Mouse (Mus musculus) naive thymus-derived CD4-positive, alpha-beta T cell, adult 2 months (primary cell): ENCODE measurements around the gene Mn1.
A peak's percentile ranks its signal among the peaks of the same experiment; 100 is the strongest.

Experiments
- DNase-seq: peaks from one replicate; pipeline ENCODE4 v3.0.0-alpha.2; 2011; ENCODE audit warnings: low read depth

Mn1 gene

GRCm38 (mm10) chr5:111409412-111410044 is 7.6 kb upstream of the Mn1 start:
- DNase-seq: peak; percentile 17

DNA sequence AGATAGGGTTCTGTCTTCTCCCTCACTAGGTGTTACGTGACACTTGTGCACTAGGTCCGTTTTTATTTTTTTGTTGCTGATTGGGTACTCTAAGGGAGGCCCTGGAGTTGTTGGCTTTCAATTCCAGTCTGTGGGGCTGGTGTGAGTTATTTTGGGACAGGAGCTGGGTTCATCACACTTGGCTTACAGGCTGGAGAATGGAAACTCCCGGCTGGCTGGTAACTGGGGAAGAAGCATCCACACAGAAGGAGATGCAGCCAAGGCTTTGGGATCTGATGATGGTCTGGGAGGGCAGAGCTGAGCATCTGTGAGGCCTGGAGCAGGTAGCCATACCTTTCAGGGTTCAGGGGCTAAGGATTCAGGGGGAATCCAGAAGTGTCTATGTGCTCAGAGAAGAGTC is 6.5 kb upstream of the Mn1 start:
- no peak for DNase-seq

- DNase-seq: peak; percentile 81
Measured at GRCm38 (mm10) chr5:111414192-111414591, 3.0 kb upstream of the Mn1 start.

DNA sequence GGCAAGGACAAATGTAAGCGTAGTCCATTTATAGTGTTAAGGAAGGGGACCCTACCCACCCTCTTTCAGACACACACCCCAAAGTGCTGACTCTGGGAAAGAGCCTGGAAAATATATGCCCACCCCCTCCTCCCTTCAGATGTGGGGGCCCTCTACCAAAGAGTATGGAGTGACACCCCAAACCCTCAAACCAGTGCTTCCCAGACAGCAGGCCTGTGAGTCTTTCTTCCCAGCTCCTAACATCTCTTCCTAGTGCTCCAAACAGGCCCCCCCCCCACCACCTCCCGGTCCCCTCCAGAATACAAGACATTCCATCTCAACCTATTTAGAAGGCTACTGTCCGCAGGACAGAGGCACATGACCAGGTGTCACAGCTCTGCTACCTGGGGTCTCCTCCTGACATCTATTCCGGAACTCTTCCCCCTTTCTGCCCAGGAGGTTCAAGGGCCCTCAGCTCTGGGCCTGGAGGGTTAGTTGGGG is 2.4 kb upstream of the Mn1 start:
- DNase-seq: no peak

GRCm38 (mm10) chr5:111415575-111415974 is 1.6 kb upstream of the Mn1 start:
- peak; percentile 14 for DNase-seq

DNA sequence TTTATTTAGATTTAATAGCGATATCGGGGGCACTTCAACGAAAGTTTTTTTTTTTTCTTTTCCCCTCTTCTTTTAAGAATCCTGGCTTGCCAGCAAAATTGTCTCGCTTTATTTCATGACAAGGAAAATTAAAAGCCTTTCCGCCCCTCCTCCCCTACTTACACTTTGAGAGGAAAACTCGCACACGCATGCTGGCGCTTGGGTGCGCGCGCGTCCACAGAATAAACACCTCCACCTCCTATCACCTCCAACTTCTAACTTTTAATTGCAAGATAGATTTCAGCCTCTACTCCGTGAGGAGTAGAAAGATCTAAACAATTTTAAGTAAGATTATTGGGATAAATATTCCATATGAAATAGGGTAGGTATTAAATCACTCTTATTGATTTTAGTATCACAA is 1.1 kb upstream of the Mn1 start:
- DNase-seq: peak; percentile 48

DNA sequence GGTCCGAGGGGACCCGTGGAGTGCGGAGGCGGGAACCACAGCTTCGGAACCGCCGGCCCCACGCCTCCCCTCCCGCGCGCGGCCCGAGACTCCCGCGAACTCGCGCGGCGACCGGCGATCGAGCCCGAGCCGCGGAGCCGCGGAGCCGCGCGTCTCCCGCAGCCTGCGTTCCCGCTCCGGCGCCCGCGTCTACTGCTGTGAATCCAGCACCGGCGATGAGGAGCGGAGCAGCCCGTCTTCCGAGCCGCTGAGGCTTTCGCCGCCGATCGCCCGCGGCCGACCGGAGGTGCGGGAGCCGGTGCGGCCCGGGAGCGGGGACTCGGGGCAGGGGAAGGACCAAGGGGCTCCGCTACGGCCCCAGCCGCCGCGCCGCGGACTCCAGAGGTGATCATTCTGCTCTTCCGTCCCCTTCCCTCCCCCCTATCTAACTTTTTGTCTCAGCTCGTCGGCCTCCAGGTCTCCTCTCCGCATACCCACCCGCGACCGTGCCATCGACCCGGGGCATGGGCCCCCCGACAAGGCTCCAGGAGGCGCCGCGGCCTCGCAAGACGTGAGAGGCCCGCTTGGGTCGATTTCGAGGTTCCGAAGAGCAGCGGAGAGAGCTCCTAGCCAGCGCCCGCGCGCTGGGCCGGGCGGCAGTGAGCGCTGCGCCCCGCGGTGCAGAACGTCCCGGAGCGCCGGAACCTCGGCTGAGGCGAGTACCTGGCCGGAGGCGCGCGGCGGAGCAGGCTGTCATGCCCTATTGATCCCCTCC is 393 bp downstream of the Mn1 start:
- peak; percentile 39 for DNase-seq

- peak; percentile 16 for DNase-seq
Measured at GRCm38 (mm10) chr5:111418202-111419120, 1.3 kb downstream of the Mn1 start.

GRCm38 (mm10) chr5:111419121-111419881 is 2.1 kb downstream of the Mn1 start:
- no peak for DNase-seq

DNA sequence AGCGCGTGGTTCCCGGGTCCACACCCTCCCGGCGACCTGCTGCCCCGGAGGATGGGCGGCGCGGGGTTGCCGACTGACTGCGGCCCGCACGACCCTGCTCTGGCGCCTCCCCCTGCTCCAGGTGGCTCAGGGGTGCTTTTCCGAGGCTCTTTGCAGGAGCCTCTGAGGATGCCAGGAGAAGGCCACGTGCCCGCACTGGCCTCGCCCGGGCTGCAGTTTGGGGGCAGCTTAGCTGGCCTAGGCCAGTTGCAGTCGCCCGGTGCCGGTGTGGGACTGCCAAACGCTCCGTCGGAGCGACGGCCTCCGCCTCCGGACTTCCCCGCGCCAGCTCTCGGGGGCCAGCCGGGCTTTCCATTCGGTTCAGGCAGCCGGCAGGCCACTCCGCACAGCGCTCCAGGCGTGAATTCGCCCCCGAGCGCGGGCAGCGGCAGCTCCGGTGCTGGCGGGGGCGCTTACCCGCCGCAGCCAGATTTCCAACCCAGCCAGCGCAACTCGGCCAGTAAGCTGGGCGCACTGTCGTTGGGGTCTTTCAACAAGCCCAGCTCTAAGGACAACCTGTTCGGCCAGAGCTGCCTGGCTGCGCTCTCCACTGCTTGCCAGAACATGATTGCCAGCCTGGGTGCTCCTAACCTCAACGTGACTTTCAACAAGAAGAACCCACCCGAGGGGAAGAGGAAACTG is 3.0 kb downstream of the Mn1 start:
- DNase-seq: no peak

DNA sequence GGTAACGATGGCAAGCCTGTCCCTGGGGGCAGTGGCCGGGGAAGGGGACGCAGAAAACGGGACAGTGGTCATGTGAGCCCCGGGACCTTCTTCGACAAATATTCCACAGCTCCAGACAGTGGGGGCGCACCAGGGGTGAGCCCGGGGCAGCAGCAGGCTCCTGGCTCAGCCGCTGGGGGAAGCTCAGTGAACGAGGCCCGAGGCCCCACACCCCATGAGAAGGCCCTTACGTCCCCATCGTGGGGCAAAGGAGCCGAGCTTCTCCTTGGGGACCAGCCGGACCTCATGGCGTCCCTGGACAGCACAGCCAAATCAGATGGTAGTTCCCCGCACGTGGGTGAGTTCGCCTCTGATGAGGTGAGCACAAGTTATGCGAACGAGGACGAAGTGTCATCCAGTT is 3.7 kb downstream of the Mn1 start:
- DNase-seq: no peak

DNA sequence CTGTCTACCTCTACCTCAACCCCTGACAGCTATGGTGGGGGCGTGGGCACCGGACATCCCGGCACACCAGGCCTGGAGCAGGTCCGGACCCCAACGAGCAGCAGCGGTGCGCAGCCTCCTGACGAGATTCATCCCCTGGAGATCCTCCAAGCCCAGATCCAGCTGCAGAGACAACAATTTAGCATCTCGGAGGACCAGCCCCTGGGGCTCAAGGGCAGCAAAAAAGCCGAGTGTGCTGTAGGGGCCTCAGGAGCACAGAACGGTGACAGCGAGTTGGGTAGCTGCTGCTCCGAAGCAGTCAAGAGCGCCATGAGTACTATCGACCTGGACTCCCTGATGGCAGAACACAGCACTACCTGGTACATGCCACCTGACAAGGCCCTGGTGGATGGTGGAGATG is 4.3 kb downstream of the Mn1 start:
- no peak for DNase-seq

DNA sequence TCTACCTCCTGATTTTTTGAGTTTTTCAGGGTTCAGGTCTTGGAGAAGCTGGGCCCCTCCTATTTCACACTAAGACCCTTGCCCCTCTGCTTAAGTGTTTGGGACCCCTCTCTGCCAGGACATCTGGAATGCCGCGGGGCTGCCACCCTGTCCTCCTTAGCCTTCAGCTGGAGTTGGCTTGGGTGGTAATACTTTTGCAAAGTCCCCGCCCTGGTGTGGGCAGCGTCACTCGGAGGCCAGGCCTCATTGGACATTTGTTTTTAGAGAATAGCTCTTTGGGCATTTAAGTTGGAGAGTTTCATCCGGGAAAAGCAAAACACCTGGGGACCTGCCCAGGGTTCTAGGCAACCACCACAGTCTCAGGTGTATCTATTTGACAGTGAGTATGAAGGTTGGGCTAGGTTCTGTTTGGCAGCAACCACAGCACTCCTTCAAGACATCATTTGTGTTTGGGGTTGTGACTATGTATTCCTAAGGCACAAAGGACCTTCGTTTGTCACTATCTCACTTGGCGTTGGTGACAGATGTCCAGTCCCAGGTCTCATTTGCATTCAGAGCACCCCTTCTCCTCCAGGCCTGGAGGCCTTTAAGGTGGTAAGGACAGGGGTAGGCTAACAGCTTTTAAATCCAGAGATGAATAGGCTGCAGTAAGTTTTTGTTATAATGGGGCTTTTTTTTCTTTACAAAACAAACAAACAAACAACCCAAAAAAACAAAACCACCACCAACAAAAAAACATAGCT is 5.1 kb downstream of the Mn1 start:
- DNase-seq: no peak

DNA sequence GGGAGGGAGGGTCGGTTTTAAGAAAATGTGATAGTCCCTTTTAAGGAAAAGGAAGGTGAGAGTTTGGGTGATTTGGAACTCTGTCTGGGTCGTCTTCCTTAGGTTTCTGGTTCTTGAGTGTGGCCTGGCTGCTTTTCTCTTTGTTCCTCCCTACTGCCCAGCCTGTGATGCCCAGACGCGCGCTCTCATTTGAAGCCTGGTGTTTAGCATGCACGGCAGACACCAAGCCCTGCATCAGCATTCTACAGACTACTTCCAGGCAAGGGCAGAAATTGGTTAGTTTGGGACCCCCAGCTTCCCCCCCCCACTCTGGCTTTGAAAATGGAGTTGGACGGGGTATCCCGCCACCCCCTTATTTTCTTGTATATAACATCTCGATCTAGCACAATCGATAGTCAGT is 5.8 kb downstream of the Mn1 start:
- no peak for DNase-seq

DNA sequence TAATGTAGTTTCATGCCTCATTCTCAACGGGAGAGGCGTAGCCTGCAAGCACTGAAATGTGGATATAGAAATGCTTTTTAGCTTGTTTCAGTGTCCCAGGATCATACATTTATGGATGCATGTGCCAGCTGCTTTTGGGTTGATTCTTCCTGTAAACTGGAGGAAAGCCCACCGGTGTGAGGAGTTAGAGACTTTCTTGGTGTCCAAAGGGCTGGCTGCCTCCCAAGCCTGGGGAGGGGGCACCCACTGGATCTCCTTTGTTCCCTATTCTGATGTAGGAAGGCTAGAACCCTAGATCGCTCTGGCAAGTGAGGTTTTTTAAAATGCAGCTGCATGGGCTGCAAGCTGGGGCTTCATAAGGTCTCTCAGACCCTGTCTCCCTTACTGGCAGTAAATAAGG is 6.5 kb downstream of the Mn1 start:
- no peak for DNase-seq

DNA sequence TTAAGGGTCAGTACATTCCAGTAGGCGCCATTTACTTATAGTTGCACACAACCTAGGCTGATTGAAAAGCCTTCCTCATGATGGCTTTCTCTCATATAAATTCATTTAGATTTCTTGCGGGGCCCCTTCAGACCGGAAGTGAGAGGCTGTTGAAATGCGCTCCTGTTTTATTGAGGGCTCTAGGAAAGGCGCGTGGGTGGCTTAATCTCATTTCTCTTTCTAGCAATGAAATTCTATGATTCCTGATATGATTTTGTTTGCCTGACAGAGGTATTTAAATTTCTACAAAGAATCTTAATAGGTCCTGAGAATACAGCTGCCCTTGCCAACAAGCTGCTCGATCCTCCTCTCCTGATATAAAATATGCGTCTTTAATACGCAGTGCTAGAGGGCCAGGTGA is 8.7 kb downstream of the Mn1 start:
- DNase-seq: no peak

DNA sequence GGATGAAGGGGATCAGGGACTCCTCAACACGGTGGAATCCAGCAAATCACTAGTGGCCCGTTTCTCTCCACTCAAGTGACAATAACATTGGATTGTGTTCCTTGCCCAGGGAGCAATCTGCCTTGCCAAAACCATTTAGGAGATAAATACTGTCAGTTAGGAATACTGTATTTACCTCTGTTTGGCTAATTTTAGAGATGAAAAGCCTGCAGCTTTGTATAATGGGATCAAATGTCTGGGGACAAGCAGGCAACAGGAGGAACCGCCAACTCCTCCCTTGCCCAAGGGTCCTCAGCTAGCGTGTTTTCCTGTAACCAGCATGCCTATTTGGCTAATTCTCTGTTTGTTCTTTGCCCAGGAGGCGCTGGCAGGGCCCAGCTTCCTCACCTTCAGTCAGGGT is 9.1 kb downstream of the Mn1 start:
- no peak for DNase-seq

DNA sequence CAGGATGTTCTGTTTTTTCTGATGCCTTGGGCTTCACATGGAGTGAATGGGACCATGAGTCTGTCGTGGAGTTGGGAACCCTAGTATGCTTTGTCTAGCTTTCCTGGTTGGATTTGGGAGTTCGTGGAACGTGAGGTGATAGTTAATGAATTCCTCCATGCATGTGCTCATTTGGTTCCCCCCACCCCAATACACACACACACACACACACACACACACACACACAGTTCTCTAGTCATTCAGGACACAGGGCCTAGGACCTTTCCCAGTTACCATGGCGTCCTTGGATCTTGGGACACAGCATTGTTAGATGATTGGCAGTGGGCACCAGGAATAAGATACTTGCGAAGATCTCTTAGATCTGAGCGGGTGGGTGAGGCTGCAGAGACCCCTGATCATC is 11.7 kb downstream of the Mn1 start:
- DNase-seq: no peak

- no peak for DNase-seq
Measured at GRCm38 (mm10) chr5:111429726-111430125, 12.6 kb downstream of the Mn1 start.

DNA sequence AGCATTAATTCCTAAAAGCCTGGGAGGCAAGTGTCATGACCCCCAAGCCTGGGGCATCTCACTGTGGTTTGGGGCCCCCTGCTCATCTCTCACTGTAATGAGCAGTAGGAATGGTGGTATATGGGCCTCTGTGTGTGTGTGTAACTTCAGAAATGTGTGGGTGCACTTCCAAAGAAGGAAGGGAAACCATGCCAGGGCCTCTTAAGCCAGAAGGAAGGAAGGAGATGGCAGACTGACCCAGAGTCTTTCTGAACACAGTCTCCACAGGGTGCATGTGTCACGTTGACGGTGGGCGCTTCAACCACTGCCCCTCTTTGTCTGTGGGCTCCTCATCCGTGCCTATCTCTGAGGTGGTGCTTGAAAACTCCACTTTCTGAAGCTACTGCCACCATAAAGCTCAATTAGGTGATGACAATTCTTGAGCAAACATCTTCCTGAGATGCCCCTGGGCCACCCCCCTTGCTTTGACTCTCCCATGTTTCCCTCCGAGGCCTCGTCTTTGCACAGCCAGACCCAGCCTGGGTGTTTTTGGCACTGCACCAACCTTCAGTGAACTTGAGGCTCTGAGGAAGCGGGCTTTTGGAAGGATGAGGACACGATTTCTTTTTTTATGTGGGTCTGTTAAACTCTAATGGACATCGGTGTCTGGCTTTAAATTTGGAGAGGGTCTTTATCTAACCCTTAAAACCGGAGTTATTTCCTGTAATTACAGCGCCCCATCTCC is 14.0 kb downstream of the Mn1 start:
- DNase-seq: no peak
